Mouse (Mus musculus): ENCODE measurements around the gene Slc24a4.
A peak's percentile ranks its signal among the peaks of the same experiment; 100 is the strongest.

Slc24a4 gene

DNA sequence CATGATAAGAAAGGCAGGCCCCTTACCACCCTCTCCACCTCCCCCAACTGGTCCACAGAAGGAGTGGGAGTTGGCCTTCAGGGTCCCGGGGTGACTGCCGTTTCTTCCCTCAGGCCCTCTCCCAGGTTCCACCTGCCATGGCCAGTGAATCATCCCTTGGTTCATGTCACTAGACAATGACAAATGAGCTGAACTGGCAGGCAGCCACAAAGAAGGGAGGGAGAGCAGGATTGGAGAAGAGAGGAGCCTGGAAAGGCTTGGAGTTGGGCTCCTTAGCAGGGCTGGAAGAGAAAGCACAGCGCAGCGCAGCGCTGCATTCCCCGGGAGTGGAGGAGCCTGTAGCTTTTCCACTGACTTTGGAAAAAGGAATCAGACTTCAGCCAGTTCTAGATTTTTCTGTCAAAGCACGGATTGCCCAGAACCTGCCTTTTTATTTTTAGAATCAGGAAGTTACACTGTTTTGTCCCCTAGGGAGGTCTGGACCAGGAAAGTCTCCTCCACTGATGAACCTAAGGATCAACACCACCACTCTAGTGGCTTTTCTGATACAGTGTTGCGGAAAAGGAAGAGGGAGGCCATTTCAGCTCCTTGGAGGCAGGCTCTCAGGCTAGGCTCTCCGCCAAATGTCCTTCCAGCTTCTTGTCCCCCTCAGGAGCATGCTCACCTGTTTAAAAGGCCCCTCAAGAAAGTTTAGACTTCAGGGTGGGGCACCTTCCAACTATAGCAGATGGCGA is 158.3 kb downstream of the Slc24a4 start:
- peak; percentile 73 for DNase-seq

DNA sequence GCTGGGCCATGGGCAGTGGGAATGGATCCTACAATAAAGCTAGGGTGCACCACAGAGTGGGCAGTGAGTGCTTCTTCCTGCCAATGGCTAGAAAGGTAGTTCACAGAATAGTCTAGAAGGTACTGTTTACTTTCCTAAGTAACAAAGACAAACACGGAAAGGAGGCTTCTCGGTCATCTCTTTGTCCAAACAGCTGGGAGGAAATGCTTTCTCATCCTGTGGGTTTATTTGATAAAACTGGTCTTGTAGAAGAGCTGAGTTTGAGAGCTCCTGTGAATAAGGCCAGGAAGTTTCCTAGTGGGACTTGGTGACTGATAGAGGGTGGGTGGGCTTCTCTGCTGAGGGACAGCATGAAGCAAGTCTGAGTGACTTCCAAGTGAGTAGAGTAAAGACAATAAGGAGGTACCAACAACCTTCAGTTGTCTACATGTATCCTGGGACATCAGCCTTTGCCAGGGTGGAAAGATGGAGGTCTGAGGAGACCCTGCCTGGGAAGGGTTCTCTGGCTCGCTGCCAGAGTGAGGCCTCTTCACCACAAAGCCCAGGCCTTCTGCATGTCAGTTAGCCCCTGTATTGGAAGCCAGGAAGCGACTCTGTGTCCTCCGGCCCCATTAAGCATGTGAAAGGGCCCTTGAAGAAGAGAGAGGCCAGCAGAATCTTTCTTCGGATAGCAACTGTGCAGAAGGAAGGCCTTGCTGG is 159.5 kb downstream of the Slc24a4 start:
- DNase-seq = no peak

DNA sequence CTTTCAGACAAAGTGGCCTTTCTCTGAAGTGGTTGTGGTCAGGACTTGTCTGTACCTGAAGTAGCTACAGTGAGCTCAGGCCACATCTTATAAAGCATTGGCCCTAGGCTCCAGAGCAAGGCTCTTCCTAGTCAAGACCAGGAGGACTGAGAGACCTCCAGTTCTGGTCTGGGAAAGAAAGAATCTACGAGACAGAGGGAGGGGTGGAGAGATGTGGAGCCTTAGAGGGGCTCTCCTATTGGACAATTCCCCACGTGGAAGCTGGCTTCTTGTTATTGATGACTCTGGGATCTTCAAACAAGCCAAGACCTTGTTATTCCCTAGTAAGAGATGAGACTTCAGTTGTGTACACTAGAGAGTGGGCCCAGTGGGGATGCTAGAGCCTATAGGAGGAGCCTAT is 160.3 kb downstream of the Slc24a4 start:
- no peak for DNase-seq

DNA sequence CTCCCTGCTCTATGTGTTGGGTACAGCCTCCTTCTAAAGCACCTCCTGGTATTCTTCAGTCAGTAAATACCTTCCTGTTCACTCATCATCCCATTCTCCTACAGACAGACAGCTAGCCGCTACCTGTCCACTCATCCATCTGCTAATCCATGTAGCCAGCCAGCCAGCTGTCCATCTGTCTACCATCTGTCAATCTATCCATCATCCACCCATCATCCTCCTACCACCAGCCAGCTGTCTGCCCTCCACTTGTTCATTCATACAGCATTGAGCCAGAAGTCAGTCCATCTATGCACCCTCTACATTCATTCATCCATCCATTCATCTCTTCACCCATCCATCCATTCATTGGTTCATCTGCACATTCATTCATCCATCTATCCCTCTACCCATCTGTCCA is 161.0 kb downstream of the Slc24a4 start:
- DNase-seq = no peak

DNA sequence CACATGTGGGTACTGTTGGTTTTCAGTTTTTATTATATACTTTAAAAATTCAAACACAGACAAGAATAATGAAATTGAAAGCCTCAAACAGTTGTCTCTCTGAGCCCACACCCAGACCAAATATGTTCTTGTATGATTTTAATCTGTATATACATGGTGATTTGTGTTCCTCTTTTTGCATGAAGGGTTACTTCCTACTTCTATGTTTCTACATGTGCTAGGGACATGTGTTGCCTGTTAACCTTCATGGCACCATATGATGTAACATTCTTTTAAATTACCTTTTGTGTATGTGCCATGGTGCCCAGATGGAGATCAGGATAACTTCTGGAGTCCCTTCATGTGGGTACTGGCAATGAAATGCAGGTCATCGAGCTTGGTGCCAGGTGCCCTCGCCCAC is 162.1 kb downstream of the Slc24a4 start:
- no peak for DNase-seq

DNA sequence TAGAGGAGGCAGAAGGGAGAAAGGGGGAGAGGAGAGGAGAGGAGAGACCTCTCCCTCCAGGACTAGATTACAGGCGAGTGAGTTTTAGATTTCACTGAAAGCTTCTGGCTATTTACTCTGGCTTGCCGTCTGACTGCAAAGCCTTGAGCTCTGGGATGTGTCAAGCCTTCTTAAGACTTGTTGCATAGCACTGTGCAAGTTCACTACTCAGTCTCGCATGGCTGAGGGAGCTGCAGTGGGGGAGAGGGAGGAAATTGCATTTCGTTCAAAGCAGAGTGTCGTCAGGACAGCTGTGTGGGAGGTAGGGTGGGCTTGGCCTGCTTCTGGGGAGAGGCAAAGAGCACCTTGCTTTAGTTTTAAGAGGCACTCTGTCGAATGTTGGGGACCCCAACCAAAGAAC is 163.2 kb downstream of the Slc24a4 start:
- no peak for DNase-seq

DNA sequence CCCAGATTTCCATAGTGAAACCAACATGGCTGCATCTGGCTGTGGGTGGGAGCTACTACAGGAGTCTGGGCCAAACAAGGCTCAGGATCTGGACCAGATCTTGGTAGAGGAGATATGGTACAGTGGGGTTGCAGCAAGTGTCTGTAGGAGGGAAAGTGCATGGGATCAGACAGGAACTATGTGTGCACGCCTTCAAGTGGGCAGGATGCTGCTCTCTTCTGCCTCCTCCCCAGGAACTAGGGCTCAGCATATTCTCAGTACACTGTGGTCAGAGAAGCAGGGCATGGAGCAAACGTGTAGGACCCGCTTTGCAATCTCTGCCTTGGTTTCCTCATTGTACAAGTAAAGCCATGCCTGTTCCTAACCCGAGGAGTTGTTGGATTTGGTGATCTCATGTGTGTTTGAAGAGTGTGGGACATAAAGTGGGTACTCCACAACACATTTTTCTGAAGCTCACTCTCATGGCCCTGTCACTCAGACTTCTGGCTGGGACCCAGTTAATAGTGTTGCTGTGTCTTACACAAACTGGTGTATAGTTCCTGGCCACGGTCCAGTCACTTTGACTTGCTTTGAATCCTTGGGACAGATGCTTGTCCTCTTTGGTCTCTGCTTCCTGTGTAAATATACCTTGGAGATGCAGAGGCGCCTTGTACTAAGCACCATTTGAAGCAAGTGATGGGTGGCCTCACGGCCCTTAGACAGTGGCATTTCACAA is 164.1 kb downstream of the Slc24a4 start:
- peak; percentile 52 for DNase-seq

DNA sequence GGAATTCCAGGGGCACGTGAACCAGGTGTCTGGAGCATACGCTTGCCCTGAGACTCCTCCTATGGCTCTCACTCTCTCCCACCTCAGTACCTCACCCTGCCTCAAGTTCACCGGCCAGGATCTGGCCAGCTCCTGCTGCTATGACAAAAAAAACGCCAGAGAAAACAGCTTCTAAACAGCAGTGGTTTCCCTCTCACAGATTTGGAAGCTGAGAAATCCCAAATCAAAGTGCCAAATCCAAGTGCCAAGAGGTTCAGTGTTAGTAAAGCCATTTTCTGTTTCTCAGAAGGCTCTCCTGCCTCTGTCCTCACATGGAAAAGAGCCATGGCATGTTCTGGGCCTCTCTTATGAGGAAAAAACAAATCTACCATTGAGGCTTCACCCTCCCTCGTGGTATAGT is 166.1 kb downstream of the Slc24a4 start:
- no peak for DNase-seq

DNA sequence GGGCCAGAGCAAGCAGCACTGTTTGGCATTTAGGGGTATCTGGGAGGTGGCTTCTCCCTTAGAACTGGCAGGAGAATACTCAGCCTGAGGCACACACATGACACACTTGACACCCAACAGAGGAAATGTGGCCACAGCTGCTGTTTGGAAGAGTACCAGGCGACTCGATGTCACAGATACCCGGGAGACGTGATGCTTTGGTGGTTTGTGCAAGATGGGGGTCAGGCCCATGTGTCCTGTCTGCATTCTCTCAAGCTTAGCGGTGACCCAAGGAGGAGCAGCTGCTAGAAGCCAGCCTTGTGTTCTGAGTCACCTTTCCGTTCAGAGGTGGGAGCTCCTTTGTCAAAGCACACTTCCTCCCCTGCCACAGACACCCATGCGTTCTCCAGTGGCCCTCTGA is 166.7 kb downstream of the Slc24a4 start:
- peak; percentile 63 for DNase-seq

DNA sequence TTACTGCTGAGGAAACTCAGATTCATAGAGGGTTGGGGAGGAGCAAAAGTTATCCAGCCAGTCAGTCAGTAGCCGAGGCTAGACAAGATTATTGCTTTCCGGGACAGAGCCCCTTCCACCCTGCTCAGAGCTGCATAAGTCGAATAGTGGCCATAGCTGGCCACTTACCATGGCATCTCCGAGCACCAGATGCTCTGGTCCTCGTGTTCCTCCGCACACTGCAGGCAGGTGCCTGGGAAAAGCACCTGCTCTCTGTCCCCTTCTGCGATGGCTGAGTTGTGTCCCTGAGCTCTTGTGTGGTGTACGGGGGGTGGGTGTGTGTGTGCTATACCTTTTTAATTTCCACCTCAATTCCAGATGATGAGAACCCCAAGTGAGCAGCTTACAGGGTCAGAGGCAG is 167.1 kb downstream of the Slc24a4 start:
- DNase-seq = no peak

DNA sequence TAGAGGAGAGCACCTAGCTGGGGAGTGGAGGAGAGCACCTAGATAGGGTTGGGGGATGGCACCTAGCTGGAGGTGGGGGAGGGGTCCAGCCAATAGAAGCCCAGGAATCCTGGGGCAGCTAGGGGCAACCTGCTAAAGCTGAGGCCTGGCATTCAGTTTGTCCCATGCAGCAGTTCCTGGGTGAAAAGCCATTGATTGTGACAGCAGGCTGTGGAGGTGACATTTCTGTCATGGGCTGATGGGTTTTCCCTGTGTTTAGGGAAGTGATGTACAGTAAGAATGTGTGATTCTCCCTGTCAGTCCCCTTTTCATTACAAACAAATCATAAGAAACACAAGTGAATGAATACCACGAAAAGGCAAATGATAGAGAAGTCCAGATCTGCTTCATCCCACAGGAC is 167.8 kb downstream of the Slc24a4 start:
- DNase-seq = peak; percentile 57

DNA sequence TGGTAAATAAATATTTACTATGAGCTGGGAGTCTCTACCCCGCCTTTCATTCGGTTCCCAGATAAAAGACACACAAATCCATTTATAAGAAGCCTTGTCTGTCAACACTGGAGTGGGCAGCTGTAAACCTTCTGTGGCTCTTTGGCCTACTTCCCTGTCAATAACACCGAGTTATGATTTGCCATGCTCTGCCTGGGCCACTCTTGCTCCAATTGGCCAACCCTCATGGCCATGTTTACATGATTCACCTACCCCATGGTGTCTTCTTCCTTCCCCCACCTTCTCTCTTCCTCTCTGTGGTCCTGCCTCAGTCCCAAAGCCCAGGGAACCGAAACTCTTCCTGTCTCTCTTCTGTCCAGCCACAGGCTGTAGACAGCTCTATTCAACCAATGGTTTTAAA is 168.4 kb downstream of the Slc24a4 start:
- peak; percentile 65 for DNase-seq

DNA sequence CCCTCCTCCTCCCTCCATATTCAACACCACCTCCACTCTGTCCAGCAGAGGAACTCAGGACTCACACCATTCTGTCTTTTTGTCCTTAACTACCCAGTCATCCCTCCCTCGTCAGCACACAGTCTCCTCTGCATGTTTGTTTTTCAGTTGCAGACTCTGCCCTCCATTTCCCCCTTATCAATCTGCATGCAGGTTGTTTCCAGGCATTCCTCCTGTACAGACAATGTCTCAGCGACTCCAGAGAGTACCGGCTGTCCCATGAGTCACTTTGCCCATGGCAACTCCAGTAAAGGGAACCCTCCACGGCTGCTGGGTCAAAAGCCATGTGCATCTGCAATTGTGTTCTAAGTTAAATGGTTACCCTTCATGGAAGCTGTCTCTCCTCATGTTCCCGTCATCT is 170.7 kb downstream of the Slc24a4 start:
- no peak for DNase-seq

DNA sequence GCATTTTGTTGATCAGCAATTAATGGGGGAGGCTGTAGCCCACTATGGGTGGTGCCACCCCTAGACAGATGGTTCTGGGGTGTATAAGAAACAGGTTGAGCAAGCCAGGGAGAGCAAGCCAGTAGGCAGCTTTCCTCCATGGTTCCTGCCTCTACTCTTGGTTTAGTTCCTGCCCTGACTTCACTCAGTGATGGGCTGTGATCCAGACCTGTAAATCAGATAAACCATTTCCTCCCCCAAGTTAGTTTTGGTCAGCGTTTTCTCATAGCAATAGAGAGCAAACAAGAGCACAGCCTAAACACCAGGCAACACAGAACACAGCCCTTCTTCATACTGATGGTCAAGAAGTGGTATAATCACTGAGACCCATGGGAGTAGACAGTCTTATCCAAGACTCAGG is 173.1 kb downstream of the Slc24a4 start:
- DNase-seq = no peak

DNA sequence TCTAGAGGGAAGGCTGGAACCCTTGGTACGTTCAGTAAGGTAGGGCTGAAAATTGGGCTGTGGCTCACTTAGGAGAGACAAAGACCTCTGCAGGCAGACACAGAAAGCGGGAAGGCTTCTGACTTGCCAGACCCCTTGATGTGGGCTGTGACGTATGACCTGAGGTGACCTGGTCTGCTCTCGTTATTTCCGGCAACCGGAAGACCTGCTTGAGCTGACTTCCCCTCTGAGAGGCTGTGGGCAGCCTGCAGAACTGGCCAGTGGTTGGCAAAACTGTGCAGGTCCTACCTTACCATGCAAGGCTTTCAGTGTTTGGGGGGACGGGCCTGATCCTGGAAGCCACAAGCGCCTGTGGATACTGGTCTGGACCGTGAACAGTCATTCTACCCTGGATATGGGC is 173.8 kb downstream of the Slc24a4 start:
- DNase-seq = peak; percentile 71

DNA sequence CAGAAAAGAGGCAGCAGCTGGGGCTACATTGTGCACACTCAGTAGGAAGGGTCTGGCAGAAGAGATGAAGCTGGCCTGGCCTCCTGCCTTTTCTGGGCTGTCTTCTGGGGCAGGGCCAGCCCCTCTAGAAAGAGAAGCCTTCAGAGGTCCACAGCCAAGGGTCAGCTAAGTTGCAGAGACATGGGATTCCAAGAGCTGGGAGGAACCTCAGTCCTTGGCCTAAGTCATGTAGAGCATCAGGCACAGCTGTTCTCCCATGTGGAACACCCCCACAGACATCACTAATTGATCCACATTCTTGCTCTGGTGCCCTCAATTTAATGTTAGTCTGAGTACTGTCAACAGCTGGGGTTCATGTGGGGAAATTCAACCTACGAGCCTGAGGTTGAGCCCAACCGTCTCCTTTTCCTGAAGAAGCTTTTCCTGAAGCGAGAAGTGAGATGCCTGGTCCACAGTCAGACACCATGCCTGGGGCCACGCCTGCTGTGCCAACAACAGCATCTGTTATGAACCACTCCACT is 174.4 kb downstream of the Slc24a4 start:
- DNase-seq = peak; percentile 75

DNA sequence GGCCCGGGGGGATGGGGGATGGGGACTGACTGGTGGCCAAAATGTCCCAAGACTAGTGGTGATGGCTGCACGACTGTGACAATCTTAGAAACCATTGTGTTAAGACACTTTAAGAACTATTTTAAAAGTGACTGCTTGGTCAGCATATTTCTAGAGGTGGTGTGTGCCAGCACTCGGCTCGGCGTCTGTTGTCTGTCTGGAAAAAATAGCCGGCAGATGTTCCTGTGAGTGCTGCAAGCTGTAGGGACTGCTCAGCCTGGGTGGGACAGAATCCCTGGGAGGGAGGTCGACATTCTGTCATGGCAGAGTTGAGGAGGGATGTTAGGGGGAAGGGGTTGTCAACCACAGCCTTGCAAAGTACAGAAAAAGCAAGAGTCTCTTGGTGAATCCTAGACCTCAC is 175.3 kb downstream of the Slc24a4 start:
- no peak for DNase-seq

DNA sequence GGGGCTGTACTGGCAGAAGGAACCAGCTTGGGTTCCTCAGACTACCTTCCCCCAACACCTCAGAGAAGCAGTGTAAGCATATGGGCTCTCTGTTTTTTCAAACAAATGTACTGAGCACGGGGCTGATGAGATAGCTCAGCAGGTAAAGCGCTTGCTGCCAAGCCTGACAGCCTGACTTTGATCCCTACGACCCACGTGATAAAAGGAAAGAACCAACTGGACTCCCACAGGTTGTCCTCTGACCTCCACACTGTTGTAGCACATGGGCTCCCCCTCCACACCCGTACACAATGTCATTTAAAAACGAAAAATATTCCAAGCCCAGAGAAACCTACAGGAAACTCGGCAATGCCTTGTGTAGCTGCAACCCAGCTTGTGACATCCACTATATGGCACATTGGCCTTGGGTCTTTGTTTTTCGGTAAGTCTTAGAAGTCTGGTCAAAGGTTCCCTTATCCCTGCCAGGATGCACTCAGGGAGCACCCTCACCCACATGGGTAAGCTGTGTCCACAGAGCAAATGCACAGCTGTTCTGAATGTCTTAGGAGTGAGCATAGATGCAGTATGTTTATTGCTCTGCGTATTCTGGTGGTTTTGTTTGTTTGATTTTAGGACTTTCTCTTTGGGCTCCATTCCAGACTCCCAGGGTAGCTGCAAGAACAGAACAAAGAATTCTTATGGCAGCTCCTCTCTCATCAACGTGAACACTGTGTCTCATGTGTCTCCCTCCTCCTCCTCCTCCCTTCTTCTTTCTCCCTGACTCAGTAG is 176.7 kb downstream of the Slc24a4 start:
- DNase-seq = no peak

DNA sequence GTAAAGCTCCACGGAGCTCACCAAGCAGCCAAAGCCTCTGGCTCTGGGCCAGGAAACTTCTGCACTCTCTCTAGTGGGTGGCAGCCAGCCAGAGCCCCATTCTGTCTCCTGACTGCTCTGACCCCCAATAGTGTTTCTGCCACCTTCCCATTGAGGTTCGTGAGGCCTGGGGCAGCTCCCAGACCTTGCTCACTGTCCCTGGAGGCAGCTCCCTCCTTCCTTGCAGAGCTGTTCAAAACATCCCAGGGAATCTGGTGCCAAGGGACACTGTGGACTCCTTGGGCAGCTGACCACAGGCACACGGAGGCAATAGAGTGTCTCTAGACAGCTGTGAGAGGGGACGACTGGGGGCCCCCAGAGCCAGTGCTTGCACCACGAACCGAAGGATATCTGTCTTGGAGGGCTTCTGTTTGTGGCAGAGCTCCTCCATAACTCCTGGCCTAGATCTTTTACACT is 179.5 kb downstream of the Slc24a4 start:
- DNase-seq = peak; percentile 72

DNA sequence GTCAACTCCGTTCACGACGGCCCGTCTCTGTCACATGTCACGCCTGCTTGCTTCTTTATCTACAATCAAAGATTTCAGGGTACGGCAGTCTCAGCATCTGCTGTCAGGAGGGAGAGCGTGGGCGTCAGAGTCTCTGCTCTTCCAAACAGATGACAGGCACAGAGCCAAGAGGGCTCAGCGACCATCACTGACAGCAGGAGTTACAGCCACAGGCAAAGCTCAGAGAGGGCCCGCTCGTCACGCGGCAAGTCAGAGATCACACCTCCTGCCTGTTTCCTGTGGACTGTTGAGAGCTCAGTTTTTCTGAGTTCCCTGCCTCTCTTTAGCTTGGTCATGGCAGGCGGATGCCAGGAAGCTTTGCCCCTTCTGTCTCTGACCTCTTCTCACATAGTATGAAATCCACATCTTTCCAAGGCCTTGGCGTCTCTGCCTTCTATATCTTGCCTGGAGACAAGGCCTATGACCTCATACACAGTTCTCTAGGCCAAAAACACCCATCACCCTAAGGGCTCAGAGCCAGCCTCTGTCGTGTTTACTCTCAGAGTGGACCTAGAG is 180.0 kb downstream of the Slc24a4 start:
- DNase-seq = peak; percentile 88

DNA sequence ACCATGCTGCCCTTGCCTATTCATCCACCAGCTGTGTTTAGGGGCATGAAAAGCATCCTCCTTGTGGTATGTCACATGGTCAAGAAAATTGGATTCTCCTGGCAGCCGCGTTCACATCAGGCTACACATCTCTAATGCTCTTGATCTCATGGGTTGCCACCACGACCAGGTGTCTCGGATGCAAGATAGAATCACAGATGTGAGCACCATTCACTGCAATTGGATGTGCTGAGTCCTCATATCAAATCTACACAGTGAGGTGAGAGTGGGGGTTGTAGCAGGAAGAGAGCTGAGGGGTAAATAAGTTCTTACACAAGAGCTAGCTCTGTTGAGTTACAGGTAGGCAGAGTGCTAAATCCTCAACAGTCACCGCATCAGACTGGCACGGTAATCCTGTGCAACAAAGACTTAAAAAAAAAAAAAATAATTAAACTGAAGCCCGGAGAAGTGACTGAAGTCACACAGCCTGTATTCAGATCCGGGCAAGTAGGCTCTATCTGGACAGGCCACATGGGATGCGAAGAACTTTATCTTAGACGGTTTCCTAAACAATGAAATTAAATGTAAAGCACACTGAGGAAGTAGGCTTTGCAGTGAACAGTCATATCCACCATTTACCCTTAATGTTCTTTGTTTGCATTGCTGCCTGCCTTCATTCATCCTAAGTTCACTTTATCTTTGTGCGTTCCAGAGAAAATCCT is 180.7 kb downstream of the Slc24a4 start:
- DNase-seq = no peak

DNA sequence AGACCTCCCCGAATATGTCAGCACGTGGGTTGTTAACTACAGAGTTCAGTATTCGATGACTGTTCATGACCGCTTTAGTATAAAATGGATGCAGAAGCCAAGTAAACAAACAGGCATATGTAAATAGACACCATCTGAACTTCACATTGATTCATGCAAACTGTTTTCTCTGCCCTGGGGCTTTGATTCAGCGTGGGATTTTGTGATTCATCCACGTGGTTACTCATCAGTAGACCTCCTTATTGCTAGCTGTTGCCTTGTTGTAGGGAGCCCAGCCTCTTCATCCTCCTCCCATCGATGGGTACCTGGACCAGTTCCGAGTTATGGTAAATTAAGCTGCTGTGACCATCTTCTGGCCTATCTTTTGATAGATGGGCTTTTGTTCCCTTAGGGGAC is 181.3 kb downstream of the Slc24a4 start:
- DNase-seq = no peak

All from lung, postnatal 36 days (tissue).